Mouse (Mus musculus) adrenal gland, adult 8-10 months (tissue): ENCODE results near the gene Ccs. TPM values are rescaled to one million over a fixed set of nuclear protein-coding genes. Genes with fewer than 3 reads are reported as not detected.
"Not testable (repeated sequence)": the region's sequence is repeated elsewhere in the genome, so short reads cannot be mapped to it uniquely, and the experiment has no call there.

ENCODE experiments used
- DNase-seq: peaks from one replicate; pipeline ENCODE4 v3.0.0; 2022
- total RNA-seq, 4 experiments: library from RNA; stranded (reverse); gene quantifications; 2 replicates each; pipeline ENCODE4 v1.2.4; 2022

Ccs gene
- total RNA-seq, 4 experiments from 2014 or later, result 101 to 198 (median 175) TPM

- DNase-seq, result peak; percentile 58
Measured at GRCm38 (mm10) chr19:4833977-4834376, 5.2 kb downstream of the Ccs start.

DNA sequence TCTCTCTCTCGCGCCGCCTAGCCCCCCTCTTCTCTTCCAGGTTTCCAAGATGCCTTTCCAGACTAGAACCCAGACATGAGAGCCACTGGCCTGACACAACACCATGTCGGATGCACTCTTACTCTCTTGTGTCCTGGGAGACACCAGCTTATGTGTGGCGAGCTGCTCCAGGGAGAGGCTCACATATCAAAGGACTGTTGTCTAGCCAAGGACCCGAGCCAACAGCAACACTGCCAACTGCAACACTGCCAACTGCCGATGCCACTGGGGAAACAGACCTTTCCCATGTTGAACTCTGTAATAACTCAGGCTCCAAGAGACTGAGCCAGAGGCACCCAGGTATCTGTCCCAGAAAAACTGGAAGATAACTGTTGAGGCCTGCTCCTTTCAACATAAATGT lies 10.0 kb downstream of the Ccs start:
- DNase-seq, result peak; percentile 54

DNA sequence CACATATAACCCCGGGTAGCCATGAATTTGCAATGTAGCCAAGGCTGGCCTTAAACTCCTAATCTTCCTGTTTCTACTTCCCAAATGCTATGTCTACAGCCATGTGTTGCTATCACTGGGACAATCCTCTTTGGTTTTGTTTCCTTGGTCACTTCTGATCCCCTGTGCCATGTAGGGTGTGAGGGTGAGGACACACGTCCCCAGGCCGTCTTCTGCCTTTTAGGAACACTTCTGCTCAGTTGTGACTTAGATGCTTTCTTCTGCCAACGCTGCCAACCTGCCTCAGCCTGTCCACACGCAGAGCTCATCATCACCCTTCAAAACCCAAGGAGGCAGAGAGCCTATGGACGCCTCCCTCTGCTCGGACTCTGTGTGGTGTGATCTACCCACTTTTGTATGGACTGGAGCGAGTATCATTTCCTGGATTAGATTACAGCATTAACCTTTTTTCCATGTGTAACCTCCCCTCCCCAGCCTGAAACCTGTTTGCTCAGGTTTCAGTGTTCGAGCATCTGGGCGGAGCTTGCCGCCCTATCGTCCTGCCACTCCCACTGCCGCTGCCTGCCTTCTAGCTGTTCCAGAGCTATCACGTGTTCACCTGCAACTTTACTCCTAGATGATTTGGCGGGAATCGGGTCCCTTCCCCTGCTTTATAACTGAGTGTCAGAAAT lies 10.6 kb downstream of the Ccs start:
- DNase-seq, result no peak

DNA sequence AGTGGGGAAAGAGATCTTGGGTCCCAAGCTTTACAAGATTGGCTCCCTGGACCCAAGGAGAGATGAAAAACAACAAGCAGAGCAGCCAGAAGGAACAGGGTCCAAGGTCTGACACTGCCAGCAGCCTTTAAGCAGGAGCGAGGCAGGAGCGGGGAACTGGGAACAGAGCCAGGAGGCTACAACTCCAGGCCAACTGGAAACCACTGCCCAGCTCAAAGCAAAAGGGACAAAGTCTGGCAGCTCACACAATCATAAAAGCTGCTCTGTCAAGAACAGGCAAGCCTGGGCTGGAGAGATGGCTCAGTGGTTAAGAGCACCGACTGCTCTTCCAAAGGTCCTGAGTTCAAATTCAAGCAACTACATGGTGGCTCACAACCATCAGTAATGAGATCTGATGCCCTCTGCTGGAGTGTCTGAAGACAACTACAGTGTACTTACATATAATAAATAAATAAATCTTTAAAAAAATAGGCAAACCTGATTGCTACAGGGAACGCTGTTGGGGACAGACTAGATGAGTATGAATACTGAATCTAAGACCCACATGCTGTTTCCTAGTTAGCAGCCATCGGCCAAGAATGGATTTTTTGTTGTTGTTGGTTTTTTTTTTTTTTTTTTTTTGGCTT lies 18.3 kb downstream of the Ccs start:
- peak; percentile 53 for DNase-seq

- no peak for DNase-seq
Measured at GRCm38 (mm10) chr19:4817182-4817835, 21.8 kb downstream of the Ccs start.

GRCm38 (mm10) chr19:4813015-4813414 lies 26.1 kb downstream of the Ccs start:
- DNase-seq, result no peak

GRCm38 (mm10) chr19:4812334-4812949 lies 26.7 kb downstream of the Ccs start:
- not testable (repeated sequence) for DNase-seq

DNA sequence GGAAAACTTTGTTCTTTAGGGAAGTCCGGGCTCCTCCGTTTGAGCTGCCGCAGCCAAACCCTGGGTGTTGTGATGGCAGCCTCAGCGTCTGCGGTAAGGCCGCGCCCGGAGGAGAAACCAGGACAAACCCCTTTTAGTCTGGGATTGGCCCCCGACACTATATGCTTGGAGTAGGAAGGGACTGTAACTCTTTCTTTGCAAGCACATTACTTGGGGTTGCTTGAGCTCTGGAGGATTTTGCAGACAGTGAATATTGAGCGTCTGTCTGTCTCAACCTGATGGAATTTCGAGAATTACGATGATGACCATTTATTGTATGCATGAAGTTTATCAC lies 27.3 kb downstream of the Ccs start:
- DNase-seq, result no peak

DNA sequence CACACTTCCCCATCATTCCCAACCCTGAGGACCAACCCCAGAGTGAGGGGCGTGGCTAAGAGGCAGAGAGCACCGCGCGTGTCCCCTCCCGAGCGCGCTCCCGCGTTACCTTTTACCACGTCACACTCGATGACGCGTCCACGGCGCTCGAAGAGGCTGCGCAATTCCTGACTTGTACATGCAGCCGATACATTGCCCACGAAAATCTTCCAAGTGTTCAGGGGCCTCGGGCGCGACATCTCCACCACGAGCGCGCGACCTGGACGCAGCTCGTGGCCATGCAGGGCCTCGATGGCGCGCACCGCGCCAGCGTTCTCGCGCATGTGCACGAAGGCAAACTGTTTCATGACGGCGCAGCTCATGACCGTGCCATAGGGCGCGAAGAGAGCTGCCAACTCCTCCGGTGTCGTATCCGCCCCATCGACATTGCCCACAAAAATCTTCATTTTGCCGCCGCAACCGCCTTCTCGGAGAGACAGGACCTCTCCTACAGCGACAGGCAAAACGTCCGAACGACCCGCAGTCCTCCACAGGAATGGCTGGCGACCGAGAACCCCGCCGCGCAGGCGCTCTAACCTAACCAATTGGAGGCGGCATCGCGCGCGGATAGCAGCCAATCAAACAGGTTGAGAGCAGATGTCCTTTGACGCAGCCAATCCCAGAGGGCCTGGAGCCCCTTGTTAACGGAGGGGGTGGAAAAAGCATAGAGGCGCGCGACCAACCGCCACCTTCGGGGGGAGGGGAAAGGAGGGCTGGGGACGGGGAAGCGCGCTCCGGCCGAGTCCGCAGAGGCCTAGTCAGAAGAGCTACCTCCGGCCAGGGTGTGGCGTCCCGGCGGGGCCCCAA lies 27.8 kb downstream of the Ccs start, which contains the start of the genes Gm21992 and Rbm14:
Gene Gm21992 (minus strand): TSS at position 550 of the 846 bp plus-strand sequence.
Gene Rbm14 (minus strand): TSS at position 572 of the 846 bp plus-strand sequence.
- peak; percentile 98 for DNase-seq

GRCm38 (mm10) chr19:4810746-4811062 lies 28.4 kb downstream of the Ccs start:
- DNase-seq, result no peak

DNA sequence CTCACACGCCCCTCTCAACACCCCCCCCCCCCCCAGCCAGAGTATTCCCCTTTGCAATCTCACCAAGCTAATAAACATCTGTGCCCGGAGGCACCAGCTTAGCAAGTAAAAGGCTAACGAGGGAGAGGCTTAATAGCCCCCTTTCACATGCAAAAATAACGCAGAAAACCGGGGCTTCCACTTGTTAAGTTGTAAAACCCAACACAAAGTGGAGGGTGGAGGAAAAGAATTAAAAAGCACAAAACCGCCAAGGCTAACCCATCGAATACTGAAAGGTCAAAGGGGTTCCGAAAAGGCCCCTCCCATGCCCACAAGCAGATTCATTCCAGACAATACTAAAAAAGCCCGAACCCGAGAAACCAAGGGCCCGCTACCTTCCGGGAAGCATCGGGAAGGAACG lies 28.8 kb downstream of the Ccs start:
- DNase-seq, result no peak

DNA sequence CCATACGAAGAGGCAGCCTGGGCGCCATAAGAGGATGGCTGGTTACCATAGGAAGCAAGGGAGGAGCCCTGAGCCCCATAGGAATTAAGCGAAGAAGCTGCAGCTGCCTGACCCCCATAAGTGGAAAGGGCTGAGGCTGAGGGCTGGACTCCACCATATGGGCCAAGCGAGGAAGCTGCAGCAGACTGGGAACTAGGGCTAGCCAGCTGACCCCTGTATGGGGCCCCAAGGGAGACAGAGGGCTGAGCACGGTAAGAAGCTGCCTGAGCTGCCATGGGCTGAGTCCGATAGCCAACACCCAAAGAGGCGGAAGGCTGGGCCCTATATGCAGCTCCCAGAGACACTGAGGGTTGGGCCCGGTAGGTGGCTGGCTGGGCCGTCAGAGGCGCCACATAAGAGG lies 35.8 kb downstream of the Ccs start:
- DNase-seq, result no peak

DNA sequence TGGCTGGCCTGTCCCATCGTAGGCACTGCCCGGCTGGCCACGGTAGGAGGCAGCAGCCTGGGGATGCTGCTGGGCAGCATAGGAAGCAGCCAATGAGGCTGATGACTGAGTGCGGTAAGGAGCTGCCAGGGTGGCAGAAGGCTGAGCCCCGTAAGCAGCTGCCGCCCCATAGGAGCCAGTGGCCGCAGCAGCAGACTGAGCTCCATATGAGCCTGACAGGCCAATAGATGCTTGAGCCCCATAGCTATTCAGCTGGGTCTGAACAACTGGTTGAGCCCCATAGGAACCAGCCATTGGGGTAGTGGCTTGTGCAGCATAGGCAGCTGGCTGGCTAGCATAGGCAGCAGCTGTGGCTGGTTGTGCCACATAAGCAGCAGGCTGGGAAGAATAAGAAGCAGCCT lies 36.4 kb downstream of the Ccs start:
- DNase-seq, result no peak

- DNase-seq, result no peak
Measured at GRCm38 (mm10) chr19:4799083-4799482, 40.0 kb downstream of the Ccs start.

DNA sequence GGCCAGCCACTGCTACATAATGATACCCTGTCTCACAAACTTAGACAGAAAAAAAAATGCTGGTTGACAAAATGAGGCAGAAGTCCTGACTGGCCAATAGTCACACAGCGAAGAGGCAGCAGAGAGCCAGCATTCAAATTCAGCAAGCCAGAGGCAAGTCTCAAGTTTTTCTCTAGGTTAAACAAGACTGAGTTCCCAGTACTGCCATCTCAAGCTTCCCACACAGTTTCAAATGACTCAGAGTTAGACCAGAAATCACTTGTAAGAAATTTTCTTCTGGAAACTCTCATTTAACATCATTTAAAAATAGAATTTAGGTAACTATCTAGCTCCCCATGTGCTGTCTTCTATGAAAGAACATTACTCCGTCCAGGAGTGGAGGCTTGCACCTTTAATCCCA lies 41.3 kb downstream of the Ccs start:
- no peak for DNase-seq

GRCm38 (mm10) chr19:4795929-4796328 lies 43.2 kb downstream of the Ccs start:
- no peak for DNase-seq

DNA sequence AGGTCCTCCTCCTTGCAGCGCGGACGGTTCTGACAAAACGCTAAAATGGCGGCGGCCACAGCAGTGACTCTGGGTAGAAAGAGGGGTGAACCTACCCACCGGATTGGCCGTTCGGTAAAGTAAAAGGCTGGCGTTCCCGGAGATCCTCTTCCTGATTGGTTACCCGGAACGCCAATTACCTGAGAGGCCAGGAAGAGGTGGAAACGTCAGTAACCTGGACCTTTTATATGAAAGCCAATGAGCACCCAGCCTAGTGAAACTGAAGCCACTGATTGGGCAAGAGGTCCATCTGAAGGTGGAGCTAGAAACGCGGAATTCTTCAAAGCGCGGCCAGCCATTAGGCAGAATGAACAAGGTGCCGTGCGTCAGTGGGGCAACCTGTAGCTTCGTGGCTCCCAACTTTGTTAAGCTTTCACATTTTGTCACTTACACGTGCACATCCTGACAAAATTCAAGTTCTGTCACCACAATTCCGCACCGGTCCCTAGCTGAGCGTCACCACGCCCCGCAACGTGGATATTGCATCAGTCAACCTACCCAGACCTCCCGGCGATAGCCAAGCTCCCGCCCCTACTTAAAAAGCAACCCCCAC lies 45.2 kb downstream of the Ccs start, which contains the start of gene Rbm4:
Gene Rbm4 (minus strand): TSS at position 71 of the 592 bp plus-strand sequence.
- DNase-seq, result peak; percentile 98

DNA sequence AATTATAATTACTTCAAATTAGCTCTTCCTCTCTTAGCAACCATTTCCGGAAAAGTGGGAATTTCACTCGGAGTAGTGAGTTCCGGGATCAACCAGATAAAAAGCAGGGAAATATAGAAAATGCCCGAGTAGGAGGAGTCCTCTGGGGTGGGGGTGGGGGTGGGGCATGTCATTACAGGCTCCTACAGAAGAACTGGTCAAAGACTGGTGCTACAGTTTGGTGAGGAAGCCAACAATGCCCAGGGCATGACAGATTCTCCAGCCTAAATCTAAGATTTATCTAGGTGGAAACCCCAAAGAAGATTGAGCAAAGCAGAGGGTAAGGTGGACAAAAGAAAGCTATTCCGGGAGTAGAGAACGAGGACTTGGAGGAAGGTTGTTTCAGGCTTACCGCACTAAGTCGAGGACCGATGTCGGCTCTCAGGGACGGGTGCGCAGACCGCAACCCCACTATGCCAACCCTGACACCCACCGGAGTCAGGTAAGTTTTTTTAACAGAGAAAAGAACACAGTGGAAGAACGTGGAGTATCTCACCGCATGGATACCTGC lies 45.8 kb downstream of the Ccs start:
- DNase-seq, result no peak

DNA sequence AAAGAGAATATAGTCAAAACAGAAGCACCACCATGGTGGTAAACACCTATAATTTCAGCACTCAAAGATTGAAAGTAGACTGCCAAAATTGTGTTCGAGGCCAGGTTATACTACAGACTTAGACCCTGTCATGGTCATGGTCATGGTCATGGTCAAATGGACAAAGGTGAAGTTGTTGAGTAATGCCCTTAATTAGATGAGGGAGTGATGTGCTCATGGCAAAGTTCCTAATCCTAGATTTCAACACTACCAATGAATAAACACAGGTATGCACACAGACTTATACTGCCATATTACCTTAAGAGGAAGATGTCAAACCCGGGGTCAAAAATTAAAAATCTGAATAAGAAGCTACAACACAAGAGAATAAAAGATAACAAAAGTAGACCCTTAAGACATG lies 52.8 kb downstream of the Ccs start:
- no peak for DNase-seq

DNA sequence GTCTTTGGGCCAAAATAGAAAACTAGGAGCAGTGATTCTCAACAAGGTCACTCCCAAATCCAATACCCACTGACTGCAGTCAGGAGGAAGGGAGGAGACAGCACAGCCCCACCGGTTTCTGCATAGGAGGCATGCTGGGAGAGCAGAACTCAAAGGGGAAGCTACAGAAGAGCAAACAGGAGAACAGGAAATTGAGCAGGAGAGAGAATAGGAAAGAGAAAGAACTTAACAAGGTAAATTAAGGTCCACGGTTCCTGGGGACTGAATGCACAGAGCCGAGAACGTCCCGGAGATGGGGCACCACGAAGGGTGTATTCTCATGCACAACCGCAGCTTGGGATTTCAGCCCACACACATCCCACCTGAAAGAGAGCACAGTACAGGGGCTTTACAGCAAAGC lies 53.9 kb downstream of the Ccs start:
- no peak for DNase-seq

- no peak for DNase-seq
Measured at GRCm38 (mm10) chr19:4782891-4783290, 56.2 kb downstream of the Ccs start.
